Mouse (Mus musculus) heart, postnatal 25 days (tissue): ENCODE results near the gene Lce1a1. TPM values are rescaled to one million over a fixed set of nuclear protein-coding genes. Genes with fewer than 3 reads are reported as not detected.

ENCODE experiments used
- total RNA-seq, 2 experiments: library from RNA; stranded (reverse); gene quantifications; 2 replicates each; pipeline ENCODE4 v1.2.3; 2021

Lce1a1 gene
- total RNA-seq, 2 experiments from 2014 or later: not detected

Other genes starting within 250 kb of the Lce1a1 start
- not detected for gene Sprr2i, start 240.3 kb downstream of the Lce1a1 start, total RNA-seq
- gene Sprr2j-ps, start 230.2 kb downstream of the Lce1a1 start, total RNA-seq: not detected
- 1 to 10 TPM; 2.8 to 4.8 TPM for gene Gm9774, start 218.9 kb downstream of the Lce1a1 start, total RNA-seq
- not detected for gene Sprr2k, start 215.7 kb downstream of the Lce1a1 start, total RNA-seq
- gene Sprr1b, start 209.5 kb downstream of the Lce1a1 start, total RNA-seq: not detected
- not detected for gene Sprr3, start 189.6 kb downstream of the Lce1a1 start, total RNA-seq
- gene Sprr1a, start 162.4 kb downstream of the Lce1a1 start, total RNA-seq: not detected
- gene Sprr4, start 147.8 kb downstream of the Lce1a1 start, total RNA-seq: not detected
- gene 2310046K23Rik, start 113.8 kb downstream of the Lce1a1 start, total RNA-seq: not detected
- gene Ivl, start 74.6 kb downstream of the Lce1a1 start, total RNA-seq: not detected
- not detected for gene Smcp, start 59.3 kb downstream of the Lce1a1 start, total RNA-seq
- not detected for gene 2210017I01Rik, start 40.8 kb downstream of the Lce1a1 start, total RNA-seq
- not detected for gene Lce6a, start 26.6 kb downstream of the Lce1a1 start, total RNA-seq
- gene Lce1b, start 8.6 kb upstream of the Lce1a1 start, total RNA-seq: not detected
- not detected for gene Lce1a2, start 22.0 kb upstream of the Lce1a1 start, total RNA-seq
- gene Lce1c, start 30.9 kb upstream of the Lce1a1 start, total RNA-seq: not detected
- not detected for gene Lce1d, start 38.9 kb upstream of the Lce1a1 start, total RNA-seq
- gene Lce1e, start 60.8 kb upstream of the Lce1a1 start, total RNA-seq: not detected
- gene Lce1f, start 72.0 kb upstream of the Lce1a1 start, total RNA-seq: not detected
- gene Gm38119, start 90.8 kb upstream of the Lce1a1 start, total RNA-seq: not detected
- gene Lce1g, start 104.0 kb upstream of the Lce1a1 start, total RNA-seq: not detected
- gene Lce1h, start 116.8 kb upstream of the Lce1a1 start, total RNA-seq: not detected
- gene Lce1i, start 130.6 kb upstream of the Lce1a1 start, total RNA-seq: not detected
- not detected for gene Lce1j, start 142.2 kb upstream of the Lce1a1 start, total RNA-seq
- not detected for gene Lce1k, start 159.6 kb upstream of the Lce1a1 start, total RNA-seq
- not detected for gene Kprp, start 178.9 kb upstream of the Lce1a1 start, total RNA-seq
- gene Lce1l, start 203.0 kb upstream of the Lce1a1 start, total RNA-seq: not detected
- gene 2310050C09Rik, start 221.9 kb upstream of the Lce1a1 start, total RNA-seq: not detected